Mouse (Mus musculus): Measurements from ENCODE around the gene Ankrd28. TPM values are rescaled to one million over a fixed set of nuclear protein-coding genes. Genes with fewer than 3 reads are reported as not detected.
A peak's percentile ranks its signal among the peaks of the same experiment; 100 is the strongest.
"Not testable (repeated sequence)": the region's sequence is repeated elsewhere in the genome, so short reads cannot be mapped to it uniquely, and the experiment has no call there.

Gene Ankrd28
- total RNA-seq, 4 experiments from 2014 or later = 61.3 to 65.9 (median 64.2) TPM

GRCm38 (mm10) chr14:31793979-31794775 is 36.3 kb downstream of the Ankrd28 start:
- no peak for DNase-seq (ENCODE audit: low spot score in 2 of 2)

GRCm38 (mm10) chr14:31790797-31791196 is 39.7 kb downstream of the Ankrd28 start:
- DNase-seq (ENCODE audit: low spot score in 2 of 2) = no peak

DNA sequence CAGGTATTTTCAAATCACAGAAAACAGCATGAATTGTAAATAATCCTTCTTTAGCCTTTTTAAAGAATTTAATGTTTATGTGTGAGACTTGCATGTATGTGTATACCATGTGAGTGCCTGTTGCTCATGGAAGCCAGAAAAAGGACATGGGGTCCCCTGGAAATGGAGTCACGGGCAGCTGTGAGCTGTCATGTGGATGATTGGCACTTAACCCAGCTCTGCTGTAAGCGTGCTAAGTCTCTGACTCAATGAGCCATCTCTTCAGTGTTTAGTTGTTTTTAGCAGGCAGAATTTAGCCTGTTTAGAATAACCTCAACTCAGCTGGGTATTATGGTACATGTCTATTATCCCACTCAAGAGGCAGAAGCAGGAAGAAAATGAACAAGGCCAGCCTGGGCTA is 43.5 kb downstream of the Ankrd28 start:
- DNase-seq (ENCODE audit: low spot score in 2 of 2) = no peak

DNA sequence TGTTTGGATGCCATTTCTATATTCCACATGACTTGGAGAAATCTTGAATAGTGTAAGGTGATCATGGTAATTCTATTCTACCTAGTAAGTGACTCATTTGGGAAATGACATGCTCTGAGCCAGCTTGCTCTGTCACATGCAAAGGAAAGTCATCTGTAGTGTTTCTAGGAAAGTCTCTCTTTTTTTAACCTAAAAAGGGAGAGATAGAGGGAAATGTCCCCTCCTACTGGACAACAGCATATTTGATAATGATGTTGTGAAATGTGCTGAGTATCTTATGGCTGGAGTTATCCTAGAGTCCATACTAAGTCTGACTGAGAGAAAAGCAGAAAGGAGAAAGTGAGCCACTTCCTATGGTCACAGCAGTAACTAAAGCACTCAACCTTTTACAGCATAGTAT is 44.8 kb downstream of the Ankrd28 start:
- no peak for DNase-seq (ENCODE audit: low spot score in 2 of 2)

- DNase-seq (ENCODE audit: low spot score in 2 of 2) = no peak
Observed at GRCm38 (mm10) chr14:31784975-31785374, 45.5 kb downstream of the Ankrd28 start.

DNA sequence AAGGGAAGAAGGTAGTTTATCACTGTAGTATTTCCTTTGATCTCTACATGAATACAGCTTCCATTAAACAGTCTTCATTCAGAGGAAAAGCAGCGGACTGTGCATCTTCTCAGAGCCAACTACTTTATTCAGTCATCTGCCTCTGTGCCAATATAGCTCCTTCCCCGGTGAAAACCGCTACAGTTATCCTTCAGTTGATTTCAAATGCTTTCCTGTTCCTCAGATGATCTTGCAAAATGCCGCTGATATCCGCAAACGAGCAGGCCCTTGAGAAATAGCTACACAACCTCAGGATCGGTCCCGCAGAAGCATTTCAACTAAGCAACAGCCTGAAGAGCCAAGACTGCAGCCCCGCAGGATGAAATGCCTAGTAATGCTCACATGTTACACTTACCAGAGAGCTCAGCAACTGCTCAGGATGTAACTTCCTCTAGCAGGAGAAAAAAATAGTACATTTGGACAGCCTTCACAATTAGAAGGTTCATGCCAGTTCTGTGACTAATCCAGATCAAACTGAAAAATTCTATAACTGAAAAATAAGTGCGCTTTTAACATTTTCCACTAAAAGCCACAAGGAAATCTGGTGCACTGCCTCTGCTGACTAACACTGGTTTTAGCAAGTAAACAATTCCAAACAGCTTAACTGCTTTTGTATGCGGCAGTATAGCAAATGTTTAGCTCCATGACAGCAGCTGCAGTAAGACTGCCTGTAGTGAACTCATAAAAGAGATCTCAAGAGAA is 49.0 kb downstream of the Ankrd28 start:
- DNase-seq (ENCODE audit: low spot score in 2 of 2) = peak; percentile 42 to 50

DNA sequence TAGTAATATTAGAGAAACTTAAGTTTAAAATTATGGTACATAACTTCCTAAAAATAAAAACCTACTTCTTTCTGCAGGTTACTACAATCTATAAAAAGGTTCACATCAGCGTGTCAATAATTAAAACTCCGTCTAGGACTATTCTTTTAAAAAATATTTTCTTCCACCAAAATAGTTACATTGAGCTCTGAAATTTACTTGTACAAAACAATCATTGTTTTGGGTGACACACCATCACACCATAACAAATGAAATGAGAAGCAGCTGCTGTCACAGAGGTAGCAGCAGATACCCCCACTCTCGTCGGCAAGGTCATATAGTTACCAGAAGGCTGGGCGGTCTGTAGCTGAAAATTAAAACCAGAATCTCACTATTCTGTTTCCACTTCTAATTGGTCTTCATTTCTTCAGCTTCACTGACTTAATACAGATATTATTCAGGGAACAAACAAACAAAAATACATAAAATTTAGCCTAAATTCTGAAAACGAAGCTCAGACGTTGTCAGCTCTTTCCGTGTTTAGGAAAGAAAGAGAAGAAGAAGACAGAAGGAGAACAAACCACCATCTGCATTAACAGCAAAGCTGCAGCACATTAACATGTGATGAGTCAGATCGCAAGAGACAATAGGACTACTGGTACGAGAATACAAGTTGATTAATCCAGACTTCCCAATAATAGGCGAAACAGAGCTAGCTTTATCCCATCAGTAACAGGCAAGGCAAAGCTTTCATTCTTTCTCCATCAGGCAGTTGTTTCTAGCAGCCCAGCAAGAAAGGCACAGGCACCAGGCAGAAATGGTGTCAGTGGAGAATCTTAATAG is 49.8 kb downstream of the Ankrd28 start:
- DNase-seq (ENCODE audit: low spot score in 2 of 2) = peak in 1 of 2 experiments; percentile 22

GRCm38 (mm10) chr14:31773518-31773917 is 56.9 kb downstream of the Ankrd28 start:
- no peak for DNase-seq (ENCODE audit: low spot score in 2 of 2)

DNA sequence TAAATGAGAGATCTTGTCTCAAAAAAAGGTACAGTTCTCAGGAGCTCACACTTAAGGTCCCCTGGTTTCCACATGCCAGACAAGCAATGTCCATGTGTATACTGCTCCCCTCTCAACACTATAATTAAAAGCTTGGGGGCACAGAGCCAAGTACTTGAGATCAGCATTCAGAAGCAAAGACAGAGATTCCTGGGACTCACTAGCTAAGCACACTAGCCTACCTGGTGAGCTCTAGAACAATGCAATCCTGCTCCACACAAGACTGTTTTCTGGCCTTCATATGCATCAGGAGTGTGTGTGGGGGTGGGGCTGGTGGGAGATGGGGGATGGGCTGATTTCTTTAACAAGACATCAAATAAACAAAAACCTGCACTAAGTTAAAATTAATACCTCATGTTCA is 58.2 kb downstream of the Ankrd28 start:
- DNase-seq (ENCODE audit: low spot score in 2 of 2) = no peak

GRCm38 (mm10) chr14:31768531-31768930 is 61.9 kb downstream of the Ankrd28 start:
- DNase-seq (ENCODE audit: low spot score in 2 of 2) = no peak

DNA sequence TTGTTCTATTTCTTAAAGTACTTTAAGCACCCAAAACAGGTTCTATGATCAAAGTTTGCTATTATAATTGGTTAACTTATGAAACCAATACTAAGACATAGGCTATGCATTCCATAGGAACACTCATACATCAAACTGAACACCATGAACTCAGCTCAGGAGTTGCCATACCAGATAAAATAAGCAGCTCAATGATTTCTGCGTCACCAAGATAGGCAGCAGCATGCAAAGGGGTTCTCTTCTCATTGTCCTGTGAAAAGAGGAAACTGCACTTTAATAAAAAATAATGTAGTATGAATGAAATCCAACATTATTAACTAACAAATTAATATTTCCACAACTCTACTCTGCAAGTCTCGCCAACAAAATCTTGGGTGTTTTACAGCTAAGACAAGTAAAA is 66.4 kb downstream of the Ankrd28 start:
- no peak for DNase-seq (ENCODE audit: low spot score in 2 of 2)

GRCm38 (mm10) chr14:31761727-31762126 is 68.7 kb downstream of the Ankrd28 start:
- DNase-seq (ENCODE audit: low spot score in 2 of 2) = no peak

DNA sequence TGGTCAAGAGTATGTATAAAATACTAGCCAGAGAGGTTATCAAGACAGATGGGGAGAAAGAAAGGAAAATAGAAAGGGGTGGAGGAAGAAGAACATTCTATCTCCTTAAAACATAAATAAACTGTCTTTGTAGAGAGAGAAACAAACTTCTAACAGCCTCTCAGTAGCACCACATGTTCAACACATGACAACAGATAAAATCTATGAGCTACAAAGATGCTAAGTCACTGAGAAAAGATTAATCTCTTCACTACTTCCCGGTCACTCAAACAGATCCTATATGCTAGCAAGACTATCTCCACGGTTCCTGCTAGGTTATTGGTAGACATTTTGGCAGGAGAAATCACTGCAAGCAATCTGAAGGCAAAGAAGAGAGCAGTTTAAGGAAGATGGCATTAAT is 71.3 kb downstream of the Ankrd28 start:
- no peak for DNase-seq (ENCODE audit: low spot score in 2 of 2)

DNA sequence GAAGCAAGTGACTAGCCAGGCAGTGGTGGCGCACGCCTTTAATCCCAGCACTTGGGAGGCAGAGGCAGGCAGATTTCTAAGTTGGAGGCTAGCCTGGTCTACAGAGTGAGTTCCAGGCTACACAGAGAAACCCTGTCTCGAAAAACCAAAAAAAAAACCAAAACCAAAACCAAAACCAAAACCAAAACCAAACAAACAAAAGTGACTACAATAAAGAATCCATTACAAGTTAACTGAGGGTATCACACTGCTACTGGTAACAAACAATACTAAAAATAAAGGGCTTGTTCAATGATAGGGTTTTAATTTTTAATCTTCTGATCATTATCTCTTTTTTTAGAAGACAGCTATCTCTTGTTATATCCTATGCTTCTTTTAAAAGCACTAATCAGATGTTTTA is 72.0 kb downstream of the Ankrd28 start:
- DNase-seq (ENCODE audit: low spot score in 2 of 2) = not testable (repeated sequence)

DNA sequence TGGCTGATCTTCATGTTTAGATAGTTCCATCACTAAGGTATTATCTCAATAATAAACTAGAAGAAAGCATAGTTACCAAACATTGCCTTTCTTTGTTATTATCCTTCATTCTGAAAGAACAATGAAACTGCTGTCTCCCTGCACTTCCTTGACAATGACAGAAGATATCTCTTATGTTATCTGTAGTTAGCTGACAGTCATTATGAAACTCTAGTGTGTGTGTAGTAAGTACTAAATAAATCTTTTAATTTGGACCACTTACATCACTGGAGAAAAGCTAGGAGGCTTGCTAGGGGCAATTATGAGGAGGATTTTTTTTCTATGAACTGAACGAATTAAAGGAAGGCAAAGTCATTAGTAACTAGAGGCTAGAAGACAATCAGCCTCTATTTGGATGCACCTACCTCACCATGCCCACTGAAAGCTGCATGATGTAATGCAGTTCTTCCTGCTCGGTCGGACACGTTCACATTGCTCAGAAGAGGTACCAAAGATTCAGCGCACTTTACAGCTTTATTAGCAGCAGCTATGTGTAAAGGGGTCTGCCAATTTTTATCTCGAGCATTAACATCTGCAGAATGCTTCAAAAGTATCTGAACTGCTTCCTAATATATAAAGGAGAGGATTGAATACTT is 82.1 kb downstream of the Ankrd28 start:
- DNase-seq (ENCODE audit: low spot score in 2 of 2) = no peak

GRCm38 (mm10) chr14:31742523-31742922 is 87.9 kb downstream of the Ankrd28 start:
- no peak for DNase-seq (ENCODE audit: low spot score in 2 of 2)

DNA sequence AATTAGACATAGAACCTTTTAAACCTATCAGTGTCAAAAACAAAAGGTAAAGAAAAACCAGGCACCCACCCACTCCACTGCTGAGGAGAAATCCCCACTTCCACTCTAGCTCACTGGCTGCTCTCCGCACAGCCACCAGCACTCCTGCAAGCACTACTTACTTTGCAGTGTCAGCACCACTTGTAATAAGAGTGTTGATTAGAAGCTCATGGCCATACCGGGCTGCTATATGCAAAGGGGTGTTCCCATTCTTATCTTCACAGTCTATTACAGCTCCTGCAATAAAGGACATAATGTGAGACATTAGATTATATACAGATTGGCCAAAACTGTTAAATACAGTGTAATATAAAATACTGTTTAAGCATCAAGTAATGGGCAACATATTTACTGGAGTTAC is 95.6 kb downstream of the Ankrd28 start:
- no peak for DNase-seq (ENCODE audit: low spot score in 2 of 2)

DNA sequence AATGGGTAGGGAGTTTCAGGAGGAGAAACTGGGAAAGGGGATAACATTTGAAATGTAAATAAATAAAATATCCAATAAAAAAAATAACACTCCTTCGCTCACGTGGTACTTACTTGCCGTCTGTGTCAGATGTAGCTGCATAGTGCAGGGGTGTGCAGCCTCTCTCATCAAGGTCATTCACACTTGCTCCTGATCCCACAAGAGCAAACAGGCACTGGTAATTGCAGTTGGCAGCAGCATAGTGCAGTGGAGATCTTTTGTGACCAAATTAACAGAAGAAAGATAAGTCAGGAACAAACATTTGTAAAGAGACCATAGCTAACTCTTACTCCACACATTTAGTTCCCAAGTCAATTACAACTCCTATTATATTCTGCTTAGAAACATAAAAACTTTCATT is 102.9 kb downstream of the Ankrd28 start:
- no peak for DNase-seq (ENCODE audit: low spot score in 2 of 2)

DNA sequence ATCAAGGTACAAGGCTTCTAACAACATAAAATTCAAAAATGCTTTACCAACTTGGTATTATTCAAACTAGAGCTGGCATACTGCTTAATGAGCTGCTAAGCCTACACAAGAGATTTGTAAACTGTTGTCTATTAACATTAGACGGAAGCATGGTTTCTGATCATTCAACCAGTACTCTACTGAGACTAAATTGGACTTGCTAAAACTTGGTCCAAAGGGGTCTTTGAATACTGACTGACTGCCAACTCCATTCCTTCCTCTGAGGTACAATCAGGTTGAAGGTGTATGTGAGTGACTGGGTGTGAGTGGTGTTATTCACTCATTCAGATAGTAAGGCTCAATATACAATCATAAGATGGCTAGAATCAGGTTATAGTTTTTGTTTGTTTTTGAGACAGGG is 107.7 kb downstream of the Ankrd28 start:
- DNase-seq (ENCODE audit: low spot score in 2 of 2) = no peak

- DNase-seq (ENCODE audit: low spot score in 2 of 2) = no peak
Observed at GRCm38 (mm10) chr14:31721256-31721655, 109.2 kb downstream of the Ankrd28 start.

- no peak for DNase-seq (ENCODE audit: low spot score in 2 of 2)
Observed at GRCm38 (mm10) chr14:31718332-31718731, 112.1 kb downstream of the Ankrd28 start.
